Mouse (Mus musculus) spleen, embryonic (tissue): Measurements from ENCODE around the gene Pgpep1l.

ENCODE experiments used
- CTCF ChIA-PET: fragments of 350-600 bp; sonication (Branson Sonifier 250); formaldehyde crosslinking; loops from one replicate; lab custom pipeline; 2022; lab: Charles Lee

Gene Pgpep1l

GRCm38 (mm10) chr7:68264531-68264930 lies 498 bp upstream of the Pgpep1l start:
- CTCF ChIA-PET: interaction anchor here (0.5 to 0.7 kb wide), 3 partner anchors 14 to 80 kb away, joined by 3 to 6 read pairs (median 3); no protein-coding TSS in a partner anchor

- CTCF ChIA-PET: interaction anchor here (0.7 kb wide), 2 partner anchors 19 to 56 kb away, joined by 5 to 14 read pairs; no protein-coding TSS in a partner anchor
Observed at GRCm38 (mm10) chr7:68263346-68264027, 546 bp downstream of the Pgpep1l start.

- CTCF ChIA-PET: interaction anchor here (0.7 kb wide), 2 partner anchors 18 to 57 kb away, joined by 5 to 14 read pairs; no protein-coding TSS in a partner anchor
Observed at GRCm38 (mm10) chr7:68262612-68263200, 1.3 kb downstream of the Pgpep1l start.

DNA sequence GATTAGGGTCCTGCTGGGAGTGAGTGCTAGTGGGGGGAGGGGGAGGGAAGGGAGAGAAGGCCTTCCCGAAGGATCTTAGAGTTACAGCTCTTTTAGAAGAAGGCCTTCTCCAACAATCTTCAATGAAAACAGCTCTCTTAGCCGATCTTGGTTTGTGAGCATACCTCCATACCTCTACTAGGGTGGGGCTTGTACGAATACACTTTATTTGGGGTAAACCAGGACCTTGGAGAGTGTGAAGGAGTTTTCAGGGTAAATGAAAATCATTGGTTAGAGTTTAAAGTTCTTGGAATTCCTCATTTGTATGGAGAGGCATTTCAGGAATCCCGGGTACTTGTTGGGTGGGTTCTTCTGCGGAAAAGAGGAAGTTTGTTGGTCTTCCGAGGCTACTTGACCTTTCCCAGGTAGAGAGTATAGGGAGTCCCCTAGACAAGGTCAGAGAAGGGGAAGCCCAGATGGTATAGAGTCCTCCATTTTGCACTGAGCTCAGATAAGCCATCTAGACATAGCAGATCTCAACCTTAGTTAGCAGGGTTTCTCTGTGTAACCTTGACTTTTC lies 4.4 kb downstream of the Pgpep1l start:
- CTCF ChIA-PET: interaction anchor here (0.7 to 1.2 kb wide), 4 partner anchors 30 to 259 kb away, joined by 3 read pairs; no protein-coding TSS in a partner anchor

DNA sequence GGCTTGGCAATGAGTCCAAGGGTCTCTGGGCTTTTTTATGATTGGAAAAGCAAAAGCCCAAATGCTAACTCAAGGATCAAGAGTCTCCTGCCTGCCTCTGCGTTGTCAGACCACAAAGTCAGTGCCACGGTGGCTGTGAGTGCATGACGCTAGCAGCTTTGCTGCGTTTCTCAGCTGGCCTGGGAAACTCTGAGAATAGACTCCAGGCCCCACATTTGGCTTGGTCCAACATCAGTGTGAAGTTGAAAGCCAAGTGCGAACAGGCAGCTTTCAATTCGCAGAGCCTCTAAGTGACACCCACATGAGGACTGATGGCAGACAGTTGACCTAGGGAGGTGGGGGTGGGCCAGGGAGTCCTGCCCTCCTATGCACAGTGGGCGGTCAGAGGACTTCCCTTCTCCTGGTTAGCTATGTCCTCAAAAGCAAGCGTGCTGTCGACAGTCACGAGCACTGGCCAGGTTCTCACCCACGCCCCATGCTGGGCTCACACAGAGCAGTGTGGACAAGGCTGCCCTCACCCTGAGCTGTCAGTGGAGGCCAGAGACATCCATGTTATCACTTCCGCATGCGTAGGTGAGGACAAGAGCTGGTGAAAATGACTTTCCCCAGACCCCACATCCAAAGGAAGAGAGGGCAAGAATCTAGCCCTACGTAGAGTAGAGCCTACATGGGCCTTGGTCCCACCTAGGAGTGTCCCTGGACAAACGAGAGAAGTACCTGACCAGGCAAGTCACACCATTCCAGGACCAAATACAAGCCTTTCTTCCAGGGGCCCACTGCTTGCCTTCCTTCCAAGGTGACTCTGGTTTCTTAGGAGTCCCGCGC lies 5.5 kb downstream of the Pgpep1l start:
- CTCF ChIA-PET: interaction anchor here (1.2 kb wide), 1 partner anchor 31 kb away, joined by 3 read pairs; no protein-coding TSS in a partner anchor

DNA sequence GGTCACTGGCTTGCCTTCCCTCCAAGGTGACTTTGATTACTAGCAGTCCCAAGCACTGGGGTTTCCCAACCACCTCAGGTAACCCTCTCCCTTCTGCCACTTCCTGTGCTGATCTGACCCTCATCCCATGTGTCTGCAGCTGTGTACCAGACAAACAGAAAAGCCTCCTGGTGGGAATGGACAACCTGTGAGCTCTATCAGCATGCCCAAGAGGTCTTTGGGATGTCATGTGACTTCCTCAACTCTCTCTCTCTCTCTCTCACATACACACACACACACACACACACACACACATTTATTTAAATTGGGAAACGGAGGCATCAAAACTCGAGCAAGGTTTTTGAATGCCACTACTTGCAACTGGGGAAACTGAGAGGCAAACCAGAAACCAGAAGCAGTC lies 6.3 kb downstream of the Pgpep1l start:
- CTCF ChIA-PET: no interaction called here

DNA sequence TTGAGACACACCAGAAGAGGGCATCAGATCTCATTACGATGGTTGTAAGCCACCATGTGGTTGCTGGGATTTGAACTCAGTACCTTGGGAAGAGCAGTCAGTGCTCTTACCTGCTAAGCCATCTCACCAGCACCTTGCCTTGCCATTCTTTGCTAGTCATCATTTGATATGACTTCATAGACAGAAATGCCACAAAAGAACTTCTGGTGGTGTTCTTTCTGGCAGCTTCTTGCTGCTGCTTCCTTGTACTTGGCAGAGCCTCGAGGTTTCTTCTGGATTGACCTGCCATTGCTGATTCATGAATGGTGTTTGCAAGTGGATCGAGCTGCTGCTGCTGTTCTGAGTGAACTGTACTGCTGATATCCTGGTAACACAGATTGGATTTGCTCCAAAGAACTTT lies 13.1 kb downstream of the Pgpep1l start:
- CTCF ChIA-PET: no interaction called here

GRCm38 (mm10) chr7:68250411-68250810 lies 13.6 kb downstream of the Pgpep1l start:
- CTCF ChIA-PET: interaction anchor here (1.4 kb wide), 1 partner anchor 52 kb away, joined by 3 read pairs; no protein-coding TSS in a partner anchor

DNA sequence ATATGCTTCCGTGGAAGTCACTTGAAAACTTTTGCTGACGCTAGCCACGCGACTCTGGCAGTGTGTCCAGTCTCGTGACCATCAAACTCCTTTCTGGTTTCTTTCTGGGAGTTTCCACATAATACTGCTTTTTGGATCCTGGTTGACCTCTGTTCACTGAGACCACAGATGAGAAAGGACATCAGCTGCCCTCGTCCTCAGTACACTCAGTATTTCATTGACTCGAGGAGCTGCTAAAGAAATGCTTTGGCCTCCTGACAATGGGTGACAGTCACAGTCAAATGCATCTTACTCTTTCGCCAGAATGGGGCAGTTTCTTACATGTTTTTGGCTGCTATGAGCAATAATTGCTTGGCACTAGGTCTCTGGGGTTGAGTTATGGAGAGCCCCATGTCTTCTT lies 17.8 kb downstream of the Pgpep1l start:
- CTCF ChIA-PET: no interaction called here

DNA sequence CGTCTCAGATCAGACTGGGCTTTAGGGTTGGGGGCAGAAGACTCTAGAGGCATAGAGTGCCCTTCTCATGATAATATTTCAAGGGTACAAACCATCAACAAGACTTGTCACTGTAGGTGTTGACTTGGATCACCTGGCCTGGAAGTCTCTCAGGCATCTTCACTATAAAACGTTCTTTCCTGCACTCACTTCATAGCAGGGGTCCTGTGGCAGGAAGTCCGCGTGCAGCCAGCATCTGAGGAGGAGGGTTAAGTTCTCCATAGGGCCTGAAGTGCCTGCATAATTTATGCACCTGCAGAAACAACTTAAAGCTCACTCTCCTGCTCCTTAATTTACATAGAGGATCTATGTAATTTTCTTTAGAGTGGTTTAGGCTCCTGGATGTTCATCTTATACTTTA lies 18.4 kb downstream of the Pgpep1l start:
- CTCF ChIA-PET: no interaction called here

GRCm38 (mm10) chr7:68241205-68241604 lies 22.8 kb downstream of the Pgpep1l start:
- CTCF ChIA-PET: no interaction called here

DNA sequence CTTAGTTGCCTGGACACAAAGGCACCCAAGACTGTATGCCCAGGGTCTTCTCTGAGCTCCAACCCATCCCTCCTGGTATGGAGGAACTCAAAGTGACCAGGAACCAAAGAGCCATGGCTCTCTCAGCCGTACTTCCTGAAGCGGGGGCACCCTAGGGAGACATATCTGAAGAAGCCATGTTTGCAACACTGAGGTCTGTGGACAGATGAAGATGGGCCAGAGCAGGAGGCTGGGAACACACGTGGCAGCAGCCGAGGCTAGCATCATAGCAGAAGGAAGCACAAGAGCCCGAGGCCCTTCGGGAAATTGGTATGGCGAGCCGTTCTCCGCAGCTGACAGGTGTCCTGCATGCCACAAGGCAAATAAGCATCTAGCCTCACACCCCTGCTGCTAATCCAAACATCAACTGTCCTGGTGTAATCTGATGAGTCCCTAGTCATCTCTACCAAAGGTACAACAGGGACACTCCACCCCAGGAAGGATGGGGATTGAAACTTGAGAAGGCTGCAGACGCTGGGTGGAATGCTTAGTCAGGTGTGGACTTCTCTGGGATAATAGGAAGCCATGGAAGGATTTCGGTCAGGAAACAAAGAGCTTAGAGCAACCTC lies 24.7 kb downstream of the Pgpep1l start:
- CTCF ChIA-PET: no interaction called here

GRCm38 (mm10) chr7:68236817-68237216 lies 27.2 kb downstream of the Pgpep1l start:
- CTCF ChIA-PET: no interaction called here

- CTCF ChIA-PET: no interaction called here
Observed at GRCm38 (mm10) chr7:68233619-68234223, 30.3 kb downstream of the Pgpep1l start.

DNA sequence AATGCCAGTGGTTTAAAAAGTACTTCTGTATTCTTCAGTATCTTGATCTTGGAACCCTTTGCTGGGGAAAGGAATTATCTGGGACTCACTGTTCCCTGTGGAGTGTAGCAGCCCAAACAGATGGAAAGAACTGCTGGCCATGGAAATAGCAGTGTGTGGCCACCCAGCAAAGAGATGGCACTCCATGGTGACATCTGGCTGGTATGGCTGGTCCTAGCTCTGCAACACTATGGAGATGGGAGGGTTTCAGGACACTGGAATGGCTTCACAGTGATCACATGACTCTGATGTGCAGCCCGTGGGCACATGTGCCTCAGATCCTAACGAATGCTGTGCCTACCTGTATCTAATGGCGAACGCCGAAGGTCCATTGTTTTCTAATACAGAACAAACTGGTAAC lies 31.5 kb downstream of the Pgpep1l start:
- CTCF ChIA-PET: no interaction called here

- CTCF ChIA-PET: no interaction called here
Observed at GRCm38 (mm10) chr7:68230831-68231230, 33.2 kb downstream of the Pgpep1l start.

DNA sequence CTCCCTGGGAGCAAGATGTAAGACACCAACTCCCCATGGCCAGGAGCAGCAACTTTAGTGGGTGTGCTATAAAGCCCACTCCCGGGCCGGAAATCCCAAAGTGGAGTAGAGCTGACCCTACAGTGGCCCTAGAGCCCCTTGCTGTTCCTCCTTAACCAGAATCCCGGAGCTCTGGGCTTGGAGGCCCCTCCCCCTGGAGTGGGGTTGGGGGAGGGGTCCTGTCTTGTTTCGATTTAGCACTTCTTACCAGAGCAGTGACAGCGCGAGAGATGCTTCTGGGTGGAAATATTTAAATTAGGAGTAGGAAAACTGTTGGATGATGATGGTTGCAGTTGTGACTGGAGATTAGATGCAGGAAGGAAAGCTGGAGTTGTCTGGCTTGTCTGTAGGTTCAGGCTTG lies 35.5 kb downstream of the Pgpep1l start:
- CTCF ChIA-PET: no interaction called here

DNA sequence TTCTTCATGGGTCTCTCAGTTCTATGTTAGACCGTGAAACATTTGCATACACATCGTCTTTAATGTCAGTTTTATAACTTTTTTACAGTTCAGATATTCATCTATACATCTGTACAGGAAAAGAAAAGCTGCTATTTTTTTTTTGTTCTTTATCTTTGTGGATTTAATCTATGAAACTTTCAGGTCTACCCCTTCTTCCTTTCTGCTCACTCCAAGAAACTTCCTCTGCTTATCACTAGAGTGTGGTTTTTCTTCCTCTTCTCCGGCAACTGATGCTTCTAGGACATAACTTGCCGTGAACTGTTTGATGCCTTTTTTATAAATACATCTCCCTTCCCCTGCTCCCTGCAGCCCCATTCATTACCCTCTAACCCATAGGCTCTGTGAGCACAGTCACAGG lies 36.4 kb downstream of the Pgpep1l start:
- CTCF ChIA-PET: no interaction called here

- CTCF ChIA-PET: interaction anchor here (0.7 kb wide), 1 partner anchor 55 kb away, joined by 4 read pairs; no protein-coding TSS in a partner anchor
Observed at GRCm38 (mm10) chr7:68227021-68227420, 37.0 kb downstream of the Pgpep1l start.

- CTCF ChIA-PET: no interaction called here
Observed at GRCm38 (mm10) chr7:68225427-68226054, 38.5 kb downstream of the Pgpep1l start.
